Mouse (Mus musculus): Measurements from ENCODE around the gene Pltp.
"Not testable (repeated sequence)": the region's sequence is repeated elsewhere in the genome, so short reads cannot be mapped to it uniquely, and the experiment has no call there.

Gene Pltp

GRCm38 (mm10) chr2:164804533-164805331 lies 52.8 kb downstream of the Pltp start, which contains the start of the genes Acot8 and Zswim3:
TSS of gene Acot8 (minus strand) at chr2:164804882.
TSS of gene Zswim3 (plus strand) at chr2:164805098.
- peak; percentile 97 for DNase-seq (ENCODE audit: low read depth, low spot score)

- DNase-seq (ENCODE audit: low read depth, low spot score) = no peak
These were observed 53.6 kb downstream of the Pltp start for GRCm38 (mm10) chr2:164803921-164804313.

GRCm38 (mm10) chr2:164803201-164803920 lies 54.1 kb downstream of the Pltp start:
- no peak for DNase-seq (ENCODE audit: low read depth, low spot score)

- DNase-seq (ENCODE audit: low read depth, low spot score) = no peak
These were observed 57.1 kb downstream of the Pltp start for GRCm38 (mm10) chr2:164800252-164801004.

- not testable (repeated sequence) for DNase-seq (ENCODE audit: low read depth, low spot score)
These were observed 59.0 kb downstream of the Pltp start for GRCm38 (mm10) chr2:164798554-164798953.

GRCm38 (mm10) chr2:164795868-164796267 lies 61.6 kb downstream of the Pltp start:
- DNase-seq (ENCODE audit: low read depth, low spot score) = no peak

GRCm38 (mm10) chr2:164794293-164794692 lies 63.2 kb downstream of the Pltp start:
- peak; percentile 64 for DNase-seq (ENCODE audit: low read depth, low spot score)

GRCm38 (mm10) chr2:164793772-164794171 lies 63.7 kb downstream of the Pltp start:
- DNase-seq (ENCODE audit: low read depth, low spot score) = no peak

- DNase-seq (ENCODE audit: low read depth, low spot score) = peak; percentile 71
These were observed 64.3 kb downstream of the Pltp start for GRCm38 (mm10) chr2:164793236-164793635.

GRCm38 (mm10) chr2:164792400-164793190 lies 64.9 kb downstream of the Pltp start:
- no peak for DNase-seq (ENCODE audit: low read depth, low spot score)

- DNase-seq (ENCODE audit: low read depth, low spot score) = no peak
These were observed 65.7 kb downstream of the Pltp start for GRCm38 (mm10) chr2:164791841-164792261.

- DNase-seq (ENCODE audit: low read depth, low spot score) = no peak
These were observed 67.1 kb downstream of the Pltp start for GRCm38 (mm10) chr2:164790451-164790850.
